Mouse (Mus musculus): ENCODE results near the gene Rps6kl1.

DNA sequence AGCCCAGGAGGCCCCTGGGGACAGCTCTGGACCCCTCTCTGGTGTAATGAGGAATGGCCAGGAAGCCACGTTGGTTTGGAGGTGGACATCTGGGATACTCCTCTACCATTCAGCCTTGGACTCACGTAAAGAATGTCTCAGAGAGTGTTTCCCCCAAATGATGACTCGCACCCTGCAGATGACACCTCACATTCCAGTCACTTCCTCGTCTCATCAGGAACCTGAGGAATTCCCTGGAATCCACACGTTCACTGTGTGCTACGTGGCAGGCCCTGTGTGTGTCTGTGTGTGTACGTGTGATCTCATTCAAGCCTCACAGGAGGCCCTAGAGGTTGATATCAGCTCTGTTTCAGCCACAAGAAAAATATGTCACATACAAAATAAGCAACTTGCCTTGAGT is 35.3 kb upstream of the Rps6kl1 start:
- no peak for TF ChIP-seq POLR2A (IDR thresholded peaks at IDR 0.05; ENCODE audit: control insufficient read depth, low read depth, low read length)
- TF ChIP-seq CTCF (IDR thresholded peaks at IDR 0.05; ENCODE audit: control insufficient read depth, insufficient read depth, insufficient replicate concordance, low read depth, low read length): no peak

All from testis, adult 2 months (tissue).